Mouse (Mus musculus) lung, postnatal 0 days (tissue): ENCODE measurements around the gene Ccdc187.

Source experiments
- CTCF ChIP-seq: IDR thresholded peaks from 2 replicates; pipeline ENCODE4 v1.5.1; 2016; ENCODE audit warnings: antibody characterized with exemption, mild to moderate bottlenecking
- EP300 ChIP-seq: IDR thresholded peaks from 2 replicates; pipeline ENCODE4 v1.6.1; 2016; ENCODE audit warnings: antibody characterized with exemption, mild to moderate bottlenecking, control low read depth

GRCm38 (mm10) chr2:26305555-26305954 lies 11.2 kb upstream of the Ccdc187 start:
- TF ChIP-seq CTCF (no peak), EP300 (no peak)
